Mouse (Mus musculus) Muller cell, postnatal 12 days (primary cell): ENCODE measurements around the gene Gjb1.

Experiments
- DNase-seq: peaks from one replicate; pipeline ENCODE4 v3.0.0-alpha.2; 2015; ENCODE audit errors: inconsistent ontology term

Gene Gjb1

DNA sequence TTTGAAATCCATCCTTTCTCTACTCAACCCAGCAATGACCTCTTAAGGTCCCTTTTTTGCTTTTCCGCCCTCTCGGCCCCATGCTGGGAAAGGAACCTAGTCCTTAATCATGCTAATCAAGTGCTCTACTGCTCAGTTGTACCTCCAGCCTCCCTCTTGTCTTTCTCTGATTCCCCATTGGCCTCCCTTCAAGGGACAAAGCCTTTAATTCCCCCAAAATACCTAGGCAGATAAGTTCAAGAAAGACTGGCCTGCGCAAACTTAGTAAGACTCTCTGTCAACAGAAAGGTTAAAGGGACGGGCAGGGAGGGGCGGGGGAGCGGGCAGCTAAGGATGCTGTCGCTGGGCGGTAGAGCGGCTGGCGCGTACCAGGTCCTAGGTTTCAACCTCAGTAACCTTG is 20.3 kb downstream of the Gjb1 start:
- no peak for DNase-seq

DNA sequence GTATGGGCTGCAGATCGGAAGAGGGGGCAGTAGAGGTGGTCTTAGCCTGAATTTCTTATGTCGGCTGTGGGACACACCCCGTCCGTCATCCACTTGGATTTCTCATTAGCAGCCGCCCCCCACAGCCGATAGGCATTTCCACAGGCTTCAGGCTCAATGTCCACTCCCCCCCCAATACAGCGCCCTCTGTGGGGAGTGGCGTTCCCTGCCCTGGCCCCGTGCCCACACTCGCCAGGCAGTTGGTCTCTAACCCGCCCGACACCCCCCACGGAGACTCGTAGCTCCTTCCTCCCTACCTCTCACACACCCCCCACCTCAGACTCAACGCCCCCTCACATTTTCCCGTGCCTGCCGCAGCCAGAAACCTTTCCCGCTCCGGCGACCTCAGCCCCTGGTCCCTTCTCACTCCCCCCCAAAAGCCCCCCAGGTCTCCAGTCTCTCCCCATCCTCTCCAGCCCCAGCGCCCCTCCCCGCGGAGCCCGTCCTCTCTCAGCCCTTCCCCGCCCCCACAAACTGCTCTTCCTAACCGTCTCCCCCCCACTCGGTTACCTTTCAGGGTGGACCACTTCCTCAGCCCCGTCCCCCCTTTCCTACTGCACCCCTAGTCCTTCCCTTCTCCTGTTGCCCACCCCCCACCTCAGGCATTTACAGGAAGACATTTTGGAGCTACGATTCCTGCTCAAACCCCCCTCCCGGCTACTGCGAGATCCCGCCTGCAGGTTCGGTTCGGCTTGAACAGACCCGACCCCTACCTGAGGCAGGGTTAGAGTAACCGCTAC is 43.0 kb downstream of the Gjb1 start:
- DNase-seq, result peak; percentile 46

DNA sequence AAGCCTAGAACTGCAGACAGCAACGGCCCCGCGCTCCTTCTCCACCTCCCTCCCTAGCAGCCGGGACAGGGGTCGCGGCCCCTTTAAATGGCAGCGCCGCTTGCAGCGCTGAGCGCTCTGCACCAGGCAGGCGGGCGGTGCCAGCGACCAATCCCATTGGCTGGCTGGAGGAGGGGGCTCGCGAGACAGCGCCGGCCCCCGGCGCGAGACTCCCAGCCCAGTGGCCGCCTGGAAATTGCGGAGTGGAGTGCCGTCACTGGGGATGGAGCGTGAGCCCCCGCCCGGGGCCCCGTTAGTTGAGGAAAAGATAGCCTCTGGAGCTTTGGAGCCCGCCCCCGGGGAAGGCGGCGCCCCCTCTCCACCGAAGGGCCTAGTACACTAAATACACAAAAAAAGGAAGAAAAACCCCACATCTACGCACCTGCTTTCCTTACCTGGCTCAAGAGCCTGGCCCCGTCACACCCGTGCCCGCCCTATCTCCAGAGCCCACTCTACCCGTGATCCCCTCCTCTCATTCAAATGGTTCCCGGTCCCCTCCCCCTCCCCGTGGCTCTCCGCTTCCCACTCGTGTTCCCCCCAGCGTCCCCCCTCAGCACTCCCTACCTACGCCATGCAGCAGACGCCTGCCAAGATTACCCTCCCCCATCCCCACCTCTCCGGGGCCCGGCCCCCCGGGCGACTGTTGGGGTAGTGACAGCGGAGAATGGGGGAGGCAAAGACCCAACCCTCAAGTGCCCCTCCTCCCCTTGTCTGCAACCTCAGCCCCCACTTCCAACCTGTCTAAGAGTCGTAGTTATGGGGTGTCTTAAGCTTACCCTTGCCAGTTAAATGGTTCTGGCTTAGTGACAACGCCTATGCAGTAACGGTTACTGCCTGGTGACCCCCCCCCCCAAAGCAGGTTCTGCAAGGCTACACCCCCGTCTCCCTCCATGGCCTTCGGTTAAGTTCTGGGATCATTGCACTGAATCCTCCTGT is 43.8 kb downstream of the Gjb1 start:
- DNase-seq, result peak; percentile 90

DNA sequence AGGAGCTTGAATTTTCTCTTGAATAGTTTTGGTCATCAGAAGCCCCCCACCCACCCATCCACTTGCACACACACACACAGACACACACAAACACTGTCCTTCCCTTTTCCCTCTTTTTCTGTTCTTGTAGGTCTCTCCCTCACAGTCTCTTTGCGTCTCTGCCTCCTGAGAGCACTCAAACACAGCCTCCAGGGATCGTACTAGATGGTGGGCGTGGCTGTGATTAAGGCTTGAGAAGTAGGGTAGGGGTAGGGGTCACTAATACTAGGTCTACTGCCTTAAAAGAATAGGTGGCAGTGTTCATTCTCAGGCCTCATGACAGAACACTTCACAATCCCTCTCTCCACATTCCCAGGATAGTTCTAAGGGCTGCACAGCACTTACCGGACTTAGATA is 44.5 kb downstream of the Gjb1 start, which contains the start of gene Zmym3:
Gene Zmym3, minus strand, starts transcription at position 150 of the 396 bp plus-strand sequence.
- DNase-seq, result no peak

DNA sequence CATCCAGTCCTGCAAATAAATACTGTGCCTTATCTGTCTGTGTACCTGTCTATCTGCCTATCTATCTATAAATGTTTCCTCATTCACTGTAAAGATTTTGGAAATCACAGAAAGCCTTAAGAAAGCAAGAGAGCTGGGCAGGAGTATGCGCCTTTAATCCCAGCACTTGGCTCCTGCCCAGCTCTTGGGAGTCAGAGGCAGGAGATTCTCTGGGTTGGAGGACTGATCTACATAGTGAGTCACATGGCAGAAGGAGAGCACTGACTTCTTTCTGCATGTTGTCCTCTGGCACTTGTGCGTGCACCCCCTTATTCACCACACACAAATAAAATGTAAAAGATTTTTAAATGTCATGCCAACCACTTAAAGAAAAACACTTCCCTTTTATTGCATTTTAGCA is 47.3 kb downstream of the Gjb1 start:
- DNase-seq, result no peak

DNA sequence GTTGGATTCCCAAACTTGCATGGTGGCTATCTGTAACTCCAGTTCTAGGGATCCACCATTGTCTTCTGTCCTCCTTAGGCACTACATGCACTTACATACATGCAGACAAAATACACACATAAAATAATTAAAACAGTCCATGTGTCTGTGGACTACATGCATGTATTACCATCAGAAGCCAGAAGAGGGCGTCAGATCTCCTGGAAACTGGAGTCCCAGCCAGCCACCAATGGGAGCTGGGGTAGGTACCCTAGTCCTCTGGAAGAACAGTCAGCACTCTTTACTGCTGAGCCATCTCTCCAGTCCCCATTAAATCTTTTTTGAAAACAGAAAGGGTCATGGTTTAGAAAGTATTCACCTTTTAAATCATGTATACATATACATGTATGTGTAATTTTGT is 51.6 kb downstream of the Gjb1 start:
- no peak for DNase-seq

DNA sequence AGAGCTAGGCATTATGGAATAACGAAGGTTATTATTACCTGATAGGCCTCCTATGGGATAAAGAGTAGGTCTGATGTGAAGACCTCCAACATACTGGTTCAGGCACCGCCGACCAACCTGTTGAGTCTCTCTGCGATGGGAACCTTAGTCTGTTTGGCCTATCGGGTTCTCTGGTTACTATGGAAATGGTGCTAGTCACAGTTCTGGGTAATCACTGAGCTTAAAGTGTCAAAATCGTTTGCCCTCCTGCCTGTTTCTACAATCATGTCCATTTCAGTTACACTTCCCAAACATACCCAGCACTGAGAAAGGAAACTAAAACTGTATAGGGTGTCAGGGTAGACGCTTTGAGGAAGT is 52.6 kb downstream of the Gjb1 start:
- no peak for DNase-seq

DNA sequence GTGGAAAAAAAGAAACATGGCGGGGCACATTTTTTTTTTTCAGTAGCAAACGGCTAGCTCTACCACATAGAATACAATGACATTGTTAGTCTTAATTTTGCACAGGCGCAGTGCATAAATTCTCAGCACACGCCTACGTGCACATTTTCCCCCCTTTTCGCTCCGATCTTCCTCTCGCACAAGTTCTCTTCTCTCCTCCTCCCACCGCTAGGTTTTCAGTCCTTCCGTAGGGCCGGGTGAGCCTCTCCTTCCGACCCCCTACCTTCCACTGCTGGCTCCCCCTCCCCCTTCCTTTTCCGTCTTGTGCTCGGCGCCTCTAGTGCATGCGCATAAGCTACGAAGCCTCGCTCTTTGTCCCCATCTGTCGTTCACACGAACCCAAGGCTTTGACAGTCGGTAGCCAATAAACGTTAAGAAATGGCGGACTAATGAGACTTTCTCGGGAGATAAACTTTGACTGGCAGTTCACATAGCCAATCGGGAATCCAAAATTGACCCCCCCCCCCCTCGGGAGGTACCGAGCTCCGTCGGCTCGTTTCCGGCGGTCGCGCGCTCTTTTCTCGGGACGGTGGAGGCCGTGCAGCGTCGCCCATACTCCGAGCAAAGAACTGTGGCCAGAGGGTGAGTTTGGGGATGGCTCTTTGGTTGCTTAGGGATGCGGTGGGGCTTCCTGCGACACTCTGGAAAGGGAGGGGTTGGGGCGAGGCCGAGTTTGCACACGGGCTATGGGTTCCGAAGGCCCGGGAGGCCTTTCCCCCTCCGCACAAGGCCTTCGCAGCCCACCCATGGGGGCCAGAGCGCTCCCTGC is 53.2 kb downstream of the Gjb1 start, which contains the start of gene Nono:
Gene Nono, plus strand, starts transcription at position 177 of the 808 bp plus-strand sequence.
- DNase-seq, result peak; percentile 97

DNA sequence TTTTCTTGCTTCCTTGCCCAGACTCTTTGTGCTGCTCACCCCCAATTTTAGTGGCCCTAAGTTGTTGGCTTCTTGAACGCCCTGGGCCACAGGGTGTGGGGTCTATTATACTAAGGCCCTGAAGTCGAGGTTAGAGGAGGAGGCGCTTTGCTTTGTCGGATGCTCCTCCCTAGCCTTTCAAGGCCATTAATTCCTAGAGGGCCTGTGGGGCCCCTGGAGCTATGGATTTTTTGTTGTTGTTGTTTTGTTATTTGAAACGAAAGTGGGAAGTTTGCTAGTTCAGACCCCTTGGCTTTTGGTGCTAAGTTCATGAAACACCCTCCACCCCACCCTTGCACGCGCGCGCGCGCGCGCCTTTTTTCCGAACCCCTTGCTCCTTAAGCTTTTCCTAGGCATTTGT is 53.8 kb downstream of the Gjb1 start:
- DNase-seq, result no peak
